Mouse (Mus musculus): ENCODE measurements around the gene Mpnd.
"Not testable (repeated sequence)": the region's sequence is repeated elsewhere in the genome, so short reads cannot be mapped to it uniquely, and the experiment has no call there.

Gene Mpnd

GRCm38 (mm10) chr17:56038583-56039261 is 33.2 kb downstream of the Mpnd start:
- DNase-seq, result no peak

GRCm38 (mm10) chr17:56039345-56039744 is 33.8 kb downstream of the Mpnd start:
- no peak for DNase-seq

GRCm38 (mm10) chr17:56040030-56040856 is 34.7 kb downstream of the Mpnd start, which contains the start of gene Chaf1a:
Gene Chaf1a (plus strand): TSS chr17:56040439.
- DNase-seq, result peak; percentile 99

- DNase-seq, result no peak
Measured at GRCm38 (mm10) chr17:56040857-56041163, 35.3 kb downstream of the Mpnd start.

- no peak for DNase-seq
Measured at GRCm38 (mm10) chr17:56051369-56051768, 45.9 kb downstream of the Mpnd start.

- no peak for DNase-seq
Measured at GRCm38 (mm10) chr17:56054938-56055337, 49.4 kb downstream of the Mpnd start.

GRCm38 (mm10) chr17:56055945-56056678 is 50.6 kb downstream of the Mpnd start:
- DNase-seq, result no peak

GRCm38 (mm10) chr17:56057381-56058120 is 52.0 kb downstream of the Mpnd start:
- no peak for DNase-seq

GRCm38 (mm10) chr17:56062081-56062480 is 56.6 kb downstream of the Mpnd start:
- no peak for DNase-seq

- DNase-seq, result not testable (repeated sequence)
Measured at GRCm38 (mm10) chr17:56065715-56066114, 60.2 kb downstream of the Mpnd start.

Data from retina, postnatal 1 day (tissue).